Mouse (Mus musculus): ENCODE results near the gene D430041D05Rik. TPM values are rescaled to one million over a fixed set of nuclear protein-coding genes. Genes with fewer than 3 reads are reported as not detected.
A peak's percentile ranks its signal among the peaks of the same experiment; 100 is the strongest.

The D430041D05Rik gene
- polyA plus RNA-seq, 1 experiment from 2014 or later: 0.12 TPM

- 69% methylated on average over 5 of the region's 5 CpGs for WGBS
- H3K4me1 ChIP-seq (ENCODE audit: control insufficient read depth, insufficient read depth, low read length): no peaks in the 10 kb centered on the region
- H3K9ac ChIP-seq (ENCODE audit: low read depth, low read length): no peak overlapping the region
- no peak overlapping the region for H3K4me2 ChIP-seq (ENCODE audit: low read depth, low read length)
- ATAC-seq: no peak
- no peak overlapping the region for H3K27ac ChIP-seq (ENCODE audit: low read length)
- H3K9me3 ChIP-seq (ENCODE audit: control insufficient read depth, low read length): no peaks in the 10 kb centered on the region
- no peak overlapping the region for H3K4me3 ChIP-seq (ENCODE audit: low read length)
- H3K36me3 ChIP-seq (ENCODE audit: control insufficient read depth, insufficient read depth, low read length): no peaks in the 10 kb centered on the region
- no peaks in the 10 kb centered on the region for H3K27me3 ChIP-seq (replicated peaks; ENCODE audit: control insufficient read depth, insufficient read depth, low read length)
These were observed 227.5 kb downstream of the D430041D05Rik start for GRCm38 (mm10) chr2:104183246-104183845.

GRCm38 (mm10) chr2:104179636-104180035 lies 231.2 kb downstream of the D430041D05Rik start:
- no peak overlapping the region for H3K4me2 ChIP-seq (ENCODE audit: low read depth, low read length)
- H3K9ac ChIP-seq (ENCODE audit: low read depth, low read length): no peak overlapping the region
- peaks cover 10% of the 10 kb centered on the region for H3K4me1 ChIP-seq (ENCODE audit: control insufficient read depth, insufficient read depth, low read length)
- no peak overlapping the region for H3K27ac ChIP-seq (ENCODE audit: low read length)
- H3K36me3 ChIP-seq (ENCODE audit: control insufficient read depth, insufficient read depth, low read length): no peaks in the 10 kb centered on the region
- 85% methylated on average over 8 of the region's 8 CpGs for WGBS
- H3K9me3 ChIP-seq (ENCODE audit: control insufficient read depth, low read length): no peaks in the 10 kb centered on the region
- no peak for ATAC-seq
- H3K27me3 ChIP-seq (replicated peaks; ENCODE audit: control insufficient read depth, insufficient read depth, low read length): no peaks in the 10 kb centered on the region
- H3K4me3 ChIP-seq (ENCODE audit: low read length): no peak overlapping the region

- H3K27me3 ChIP-seq (replicated peaks; ENCODE audit: control insufficient read depth, insufficient read depth, low read length): no peaks in the 10 kb centered on the region
- H3K4me2 ChIP-seq (ENCODE audit: low read depth, low read length): no peak overlapping the region
- no peak for ATAC-seq
- no peak overlapping the region for H3K9ac ChIP-seq (ENCODE audit: low read depth, low read length)
- WGBS: 92% methylated on average over 4 of the region's 4 CpGs
- H3K4me1 ChIP-seq (ENCODE audit: control insufficient read depth, insufficient read depth, low read length): peaks cover 10% of the 10 kb centered on the region
- H3K36me3 ChIP-seq (ENCODE audit: control insufficient read depth, insufficient read depth, low read length): no peaks in the 10 kb centered on the region
- H3K27ac ChIP-seq (ENCODE audit: low read length): no peak overlapping the region
- no peaks in the 10 kb centered on the region for H3K9me3 ChIP-seq (ENCODE audit: control insufficient read depth, low read length)
- H3K4me3 ChIP-seq (ENCODE audit: low read length): no peak overlapping the region
These were observed 232.6 kb downstream of the D430041D05Rik start for GRCm38 (mm10) chr2:104178251-104178650.

- peak overlapping the region; percentile 26; the same call in 1 of the 2 replicates for H3K9ac ChIP-seq (ENCODE audit: low read depth, low read length)
- H3K27me3 ChIP-seq (replicated peaks; ENCODE audit: control insufficient read depth, insufficient read depth, low read length): no peaks in the 10 kb centered on the region
- no peaks in the 10 kb centered on the region for H3K36me3 ChIP-seq (ENCODE audit: control insufficient read depth, insufficient read depth, low read length)
- no peak overlapping the region for H3K4me3 ChIP-seq (ENCODE audit: low read length)
- H3K4me2 ChIP-seq (ENCODE audit: low read depth, low read length): no peak overlapping the region
- H3K4me1 ChIP-seq (ENCODE audit: control insufficient read depth, insufficient read depth, low read length): peaks cover 10% of the 10 kb centered on the region
- peak overlapping the region; percentile 46 for H3K27ac ChIP-seq (ENCODE audit: low read length)
- H3K9me3 ChIP-seq (ENCODE audit: control insufficient read depth, low read length): no peaks in the 10 kb centered on the region
- WGBS: 43% methylated on average over 13 of the region's 13 CpGs
- peak; percentile 73 for ATAC-seq
These were observed 233.7 kb downstream of the D430041D05Rik start for GRCm38 (mm10) chr2:104176979-104177704.

GRCm38 (mm10) chr2:104176166-104176978 lies 234.4 kb downstream of the D430041D05Rik start:
- Histone ChIP-seq H3K27ac (ENCODE audit: low read length) (peak overlapping the region; percentile 46), H3K4me3 (ENCODE audit: low read length) (no peak overlapping the region), H3K36me3 (ENCODE audit: control insufficient read depth, insufficient read depth, low read length) (no peaks in the 10 kb centered on the region), H3K27me3 (replicated peaks; ENCODE audit: control insufficient read depth, insufficient read depth, low read length) (no peaks in the 10 kb centered on the region), H3K9me3 (ENCODE audit: control insufficient read depth, low read length) (no peaks in the 10 kb centered on the region), H3K4me2 (ENCODE audit: low read depth, low read length) (no peak overlapping the region), H3K4me1 (ENCODE audit: control insufficient read depth, insufficient read depth, low read length) (peaks cover 10% of the 10 kb centered on the region), H3K9ac (ENCODE audit: low read depth, low read length) (peak overlapping the region; percentile 26; the same call in 1 of the 2 replicates)
- whole genome bisulfite sequencing: 61% methylated on average over 17 of the region's 17 CpGs
- no peak for ATAC-seq

- Histone ChIP-seq H3K4me1 (ENCODE audit: control insufficient read depth, insufficient read depth, low read length) (peaks cover 10% of the 10 kb centered on the region), H3K27ac (ENCODE audit: low read length) (no peak overlapping the region), H3K9ac (ENCODE audit: low read depth, low read length) (no peak overlapping the region), H3K36me3 (ENCODE audit: control insufficient read depth, insufficient read depth, low read length) (no peaks in the 10 kb centered on the region), H3K9me3 (ENCODE audit: control insufficient read depth, low read length) (no peaks in the 10 kb centered on the region), H3K4me3 (ENCODE audit: low read length) (no peak overlapping the region), H3K4me2 (ENCODE audit: low read depth, low read length) (no peak overlapping the region), H3K27me3 (replicated peaks; ENCODE audit: control insufficient read depth, insufficient read depth, low read length) (no peaks in the 10 kb centered on the region)
- WGBS: 88% methylated on average over 9 of the region's 9 CpGs
- no peak for ATAC-seq
These were observed 235.2 kb downstream of the D430041D05Rik start for GRCm38 (mm10) chr2:104175476-104176165.

- Histone ChIP-seq H3K4me1 (ENCODE audit: control insufficient read depth, insufficient read depth, low read length) (peaks cover 10% of the 10 kb centered on the region), H3K9ac (ENCODE audit: low read depth, low read length) (no peak overlapping the region), H3K27me3 (replicated peaks; ENCODE audit: control insufficient read depth, insufficient read depth, low read length) (no peaks in the 10 kb centered on the region), H3K4me2 (ENCODE audit: low read depth, low read length) (no peak overlapping the region), H3K9me3 (ENCODE audit: control insufficient read depth, low read length) (no peaks in the 10 kb centered on the region), H3K4me3 (ENCODE audit: low read length) (no peak overlapping the region), H3K27ac (ENCODE audit: low read length) (no peak overlapping the region), H3K36me3 (ENCODE audit: control insufficient read depth, insufficient read depth, low read length) (no peaks in the 10 kb centered on the region)
- ATAC-seq: no peak
- WGBS: 89% methylated on average over 3 of the region's 3 CpGs
These were observed 237.4 kb downstream of the D430041D05Rik start for GRCm38 (mm10) chr2:104173431-104173830.

GRCm38 (mm10) chr2:104172695-104173348 lies 238.0 kb downstream of the D430041D05Rik start:
- H3K9ac ChIP-seq (ENCODE audit: low read depth, low read length): no peak overlapping the region
- no peaks in the 10 kb centered on the region for H3K36me3 ChIP-seq (ENCODE audit: control insufficient read depth, insufficient read depth, low read length)
- no peak overlapping the region for H3K4me3 ChIP-seq (ENCODE audit: low read length)
- H3K4me2 ChIP-seq (ENCODE audit: low read depth, low read length): no peak overlapping the region
- no peaks in the 10 kb centered on the region for H3K27me3 ChIP-seq (replicated peaks; ENCODE audit: control insufficient read depth, insufficient read depth, low read length)
- no peak overlapping the region for H3K27ac ChIP-seq (ENCODE audit: low read length)
- ATAC-seq: no peak
- WGBS: 62% methylated on average over 11 of the region's 11 CpGs
- peaks cover 9% of the 10 kb centered on the region for H3K4me1 ChIP-seq (ENCODE audit: control insufficient read depth, insufficient read depth, low read length)
- H3K9me3 ChIP-seq (ENCODE audit: control insufficient read depth, low read length): no peaks in the 10 kb centered on the region
